Mouse (Mus musculus): ENCODE measurements around the gene B3galt5.

DNA sequence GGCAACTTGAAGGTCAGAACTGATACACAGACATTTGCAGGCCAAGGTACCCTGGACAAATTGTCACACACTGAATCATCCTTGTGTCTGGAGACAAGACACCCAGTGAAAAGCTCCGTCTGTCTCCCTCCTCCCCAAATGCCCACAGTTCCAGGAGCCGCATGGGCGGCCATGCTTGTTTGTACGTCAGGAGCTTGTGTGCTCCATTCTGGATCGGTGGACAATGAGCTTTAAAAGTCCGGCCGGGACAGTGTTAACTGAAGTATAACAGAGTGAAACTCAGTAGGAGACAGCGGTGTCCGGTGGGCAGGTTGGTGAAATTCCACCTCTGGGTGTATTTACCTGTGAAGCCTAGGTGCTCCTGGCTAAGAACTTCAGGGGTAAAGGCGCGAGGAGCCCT is 129.3 kb downstream of the B3galt5 start:
- no peak for TF ChIP-seq CTCF (IDR thresholded peaks at IDR 0.05; ENCODE audit: borderline replicate concordance, insufficient read depth, low read depth, low read length)
- TF ChIP-seq POLR2A (IDR thresholded peaks at IDR 0.05; ENCODE audit: borderline replicate concordance, insufficient read depth, low read length), result no peak
